Mouse (Mus musculus) T-helper 17 cell (primary cell): Measurements from ENCODE around the gene Ube2h.

Experiments
- in situ Hi-C, 2 experiments: fragments of 300-600 bp; cut with MboI, MseI; formaldehyde crosslinking; loops; 1 replicate in 1 of 2; 2 replicates in 1 of 2; pipeline ENCODE4 v1.15.1; 2025; ENCODE audit warnings: high pct_unique_total_duplicates in 2 of 2

Gene Ube2h

GRCm38 (mm10) chr6:30252271-30253010 lies 51.9 kb downstream of the Ube2h start:
- in situ Hi-C loops: no loop called here

- in situ Hi-C loops: loop anchor here in 1 of 2 experiments (5.0 kb wide), 1 partner anchor 34 kb away; no protein-coding TSS in a partner anchor
Observed at GRCm38 (mm10) chr6:30248708-30249107, 55.6 kb downstream of the Ube2h start.

GRCm38 (mm10) chr6:30245940-30246339 lies 58.4 kb downstream of the Ube2h start:
- in situ Hi-C loops: loop anchor here in 1 of 2 experiments (5.0 kb wide), 1 partner anchor 36 kb away; no protein-coding TSS in a partner anchor

- in situ Hi-C loops: loop anchor here in 1 of 2 experiments (5.0 kb wide), 1 partner anchor 37 kb away; no protein-coding TSS in a partner anchor
Observed at GRCm38 (mm10) chr6:30245397-30245796, 58.9 kb downstream of the Ube2h start.

GRCm38 (mm10) chr6:30243347-30244007 lies 60.9 kb downstream of the Ube2h start:
- in situ Hi-C loops: no loop called here

- in situ Hi-C loops: no loop called here
Observed at GRCm38 (mm10) chr6:30242928-30243327, 61.4 kb downstream of the Ube2h start.

DNA sequence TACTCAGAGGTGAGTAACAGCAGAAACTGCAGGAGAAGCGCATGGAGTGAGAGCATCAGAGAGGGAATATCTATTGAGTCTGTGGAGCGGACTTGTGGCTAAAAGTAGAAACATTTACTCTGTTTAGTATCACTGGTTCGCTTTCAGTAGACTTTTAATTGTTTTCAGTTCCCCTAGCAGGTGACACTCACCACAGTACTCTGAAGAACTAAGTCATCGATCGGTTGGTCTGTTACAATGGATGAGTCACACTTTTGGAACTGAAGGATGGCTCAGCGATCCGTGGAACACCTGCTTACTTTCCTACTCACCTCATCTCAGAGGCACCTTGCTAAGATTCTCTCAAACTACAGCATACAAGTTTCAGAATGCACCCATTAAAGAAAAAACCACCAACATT lies 64.2 kb downstream of the Ube2h start:
- in situ Hi-C loops: no loop called here

GRCm38 (mm10) chr6:30239207-30239606 lies 65.1 kb downstream of the Ube2h start:
- in situ Hi-C loops: no loop called here

DNA sequence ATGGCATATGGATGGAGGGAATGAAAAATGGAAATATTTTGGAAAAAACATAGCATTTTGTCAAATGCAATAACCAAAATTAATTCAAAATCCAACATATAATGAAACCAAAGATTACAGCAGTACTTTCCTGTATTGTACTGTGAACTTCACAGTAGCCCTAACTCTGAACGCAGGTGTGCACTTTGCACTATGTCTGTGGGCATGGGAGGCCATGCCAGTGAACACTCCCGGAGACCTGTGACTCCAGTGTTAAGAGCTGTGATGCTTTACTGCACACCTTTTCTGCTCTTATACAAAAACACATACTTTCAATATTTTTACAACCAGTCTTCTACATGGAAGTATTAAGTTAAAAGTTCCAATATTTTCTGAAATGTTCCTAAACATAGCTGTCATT lies 66.3 kb downstream of the Ube2h start:
- in situ Hi-C loops: no loop called here

- in situ Hi-C loops: no loop called here
Observed at GRCm38 (mm10) chr6:30236564-30236963, 67.8 kb downstream of the Ube2h start.

DNA sequence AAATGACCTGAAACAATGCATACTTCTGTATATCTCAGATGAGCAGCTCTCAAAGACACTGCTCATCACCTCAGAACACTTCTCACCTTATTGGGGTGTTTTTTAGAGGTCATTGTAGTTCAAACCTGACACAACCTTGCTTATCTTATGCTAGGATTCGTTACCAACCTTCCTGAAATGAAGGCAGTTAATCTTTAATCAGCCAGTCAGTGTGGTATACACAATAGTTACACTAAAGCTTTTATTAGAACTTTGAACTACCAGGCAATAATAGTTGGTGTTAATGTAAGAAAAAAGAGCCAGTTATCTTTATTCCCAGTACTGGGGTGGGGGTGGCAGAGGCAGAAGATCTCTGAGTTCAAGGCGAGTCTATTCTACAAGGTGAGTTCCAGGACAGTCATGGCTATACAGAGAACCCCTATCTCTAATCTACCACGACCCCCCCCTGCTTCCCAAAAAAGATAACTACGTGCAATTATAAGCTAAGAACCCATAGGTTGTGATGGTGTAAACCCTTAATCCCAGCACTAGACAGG lies 72.5 kb downstream of the Ube2h start:
- in situ Hi-C loops: no loop called here

GRCm38 (mm10) chr6:30230246-30230645 lies 74.1 kb downstream of the Ube2h start:
- in situ Hi-C loops: no loop called here

DNA sequence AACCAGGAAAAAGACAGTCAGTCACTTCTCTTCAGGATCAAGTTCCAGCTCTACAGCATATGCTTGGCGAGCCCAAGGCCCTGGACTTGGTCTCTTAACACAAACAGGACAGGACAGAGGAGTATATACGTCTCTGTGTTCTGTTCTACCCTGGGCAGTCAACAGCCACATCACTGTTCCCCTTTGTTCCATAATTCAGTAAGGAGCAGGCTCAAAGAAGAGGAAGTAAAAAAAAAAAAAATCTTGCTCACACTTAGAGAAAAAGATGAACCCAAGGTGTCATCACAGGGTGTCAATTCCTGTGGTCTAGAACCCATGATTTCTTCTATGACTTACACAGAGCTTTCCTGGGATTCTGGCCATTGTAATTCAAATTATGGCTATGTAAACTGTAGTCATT lies 75.4 kb downstream of the Ube2h start:
- in situ Hi-C loops: no loop called here

DNA sequence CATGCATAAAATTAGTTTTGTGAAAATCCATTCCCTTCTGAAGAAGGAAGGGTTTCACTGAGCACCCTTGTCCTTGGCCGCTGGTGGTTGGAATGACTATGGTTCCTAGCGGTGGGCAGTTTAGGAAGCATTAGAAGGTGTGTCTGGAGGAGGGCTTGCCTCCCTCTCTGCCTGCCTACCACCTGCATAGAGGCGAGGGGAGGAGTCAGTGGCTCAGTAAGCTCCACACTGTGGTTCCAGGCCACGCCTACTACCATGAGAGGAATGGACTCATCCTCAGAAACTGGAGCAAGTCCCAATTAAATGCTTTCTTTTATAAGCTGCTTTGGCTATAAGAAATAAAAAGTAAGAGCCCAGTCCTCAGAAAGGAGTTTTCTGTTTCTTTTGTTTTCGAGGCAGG lies 76.0 kb downstream of the Ube2h start:
- in situ Hi-C loops: no loop called here

DNA sequence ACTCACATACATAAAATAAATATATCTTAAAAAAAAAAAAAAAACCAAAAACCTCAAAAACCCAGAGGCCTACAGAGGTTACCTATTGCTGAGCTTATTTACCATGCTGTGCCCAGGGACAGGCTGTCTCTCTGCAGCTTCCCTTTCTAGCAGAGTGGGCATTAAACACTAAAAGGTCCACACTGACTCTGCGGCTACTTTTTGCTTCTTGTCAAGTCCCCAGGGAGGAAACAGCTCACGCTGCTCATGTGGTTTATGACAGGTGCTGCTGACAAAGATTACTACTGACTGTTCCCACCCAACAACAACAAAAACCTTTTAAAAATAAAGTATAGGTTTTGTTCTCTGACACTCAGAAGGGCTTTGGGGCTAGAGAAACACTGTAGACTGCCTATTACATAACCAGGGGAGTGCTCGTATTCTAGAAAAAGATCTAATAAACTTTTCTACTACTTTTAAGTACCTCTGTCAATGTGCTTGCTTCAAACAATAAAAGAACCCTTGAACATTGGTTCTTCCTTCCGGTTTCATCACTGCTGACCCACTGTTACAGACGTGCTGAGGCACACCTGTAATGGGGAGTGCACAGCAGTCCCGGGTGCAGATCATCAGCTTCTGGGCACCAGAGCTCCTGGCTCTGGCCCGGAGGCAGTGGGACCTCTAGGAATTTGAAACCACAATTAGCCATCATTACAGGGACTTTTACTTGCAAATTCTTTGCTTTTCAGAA lies 77.2 kb downstream of the Ube2h start:
- in situ Hi-C loops: no loop called here

GRCm38 (mm10) chr6:30224693-30225092 lies 79.6 kb downstream of the Ube2h start:
- in situ Hi-C loops: no loop called here

DNA sequence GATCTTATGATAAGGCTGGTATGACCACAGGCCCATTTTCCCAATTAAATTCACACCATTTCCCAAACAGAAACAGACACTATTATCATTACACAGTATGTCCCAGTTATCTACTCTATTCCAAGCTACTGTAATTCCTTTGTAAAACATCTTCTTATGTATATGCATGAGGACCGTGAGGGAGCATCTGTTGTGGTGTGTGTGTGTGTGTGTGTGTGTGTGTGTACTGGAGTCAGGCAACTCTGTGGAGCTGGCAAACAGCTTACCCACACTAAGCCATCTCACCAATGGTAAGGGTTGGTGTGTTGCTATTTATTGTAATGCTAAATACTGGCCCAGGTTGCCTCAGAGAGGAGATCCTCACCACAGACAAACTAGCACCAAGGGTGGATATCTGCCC lies 82.0 kb downstream of the Ube2h start:
- in situ Hi-C loops: no loop called here

GRCm38 (mm10) chr6:30217581-30217980 lies 86.8 kb downstream of the Ube2h start:
- in situ Hi-C loops: no loop called here

DNA sequence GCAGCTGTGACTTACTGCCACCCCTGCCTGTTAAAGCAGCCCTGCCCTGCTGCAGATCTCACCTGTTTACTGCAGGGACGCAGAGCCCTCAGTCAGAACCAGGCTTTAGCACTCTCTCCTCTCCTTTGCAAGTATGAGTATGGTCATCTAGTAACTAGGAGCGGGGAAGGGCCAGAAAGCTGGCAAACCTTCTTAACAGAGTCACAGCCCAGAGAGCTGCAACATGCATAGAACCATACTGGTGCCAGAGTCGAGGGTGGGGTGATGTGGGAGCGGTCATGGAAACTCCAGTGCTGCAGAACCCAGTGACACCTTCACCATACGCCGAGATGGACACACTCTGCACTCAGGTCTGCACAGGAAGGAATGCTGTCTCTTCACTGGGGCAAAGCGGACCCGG lies 91.9 kb downstream of the Ube2h start:
- in situ Hi-C loops: no loop called here

- in situ Hi-C loops: no loop called here
Observed at GRCm38 (mm10) chr6:30211641-30212455, 92.5 kb downstream of the Ube2h start.

GRCm38 (mm10) chr6:30210788-30211187 lies 93.6 kb downstream of the Ube2h start:
- in situ Hi-C loops: no loop called here
